Mouse (Mus musculus) midbrain, embryonic 14.5 days (tissue): ENCODE results near the gene Krt28. TPM values are rescaled to one million over a fixed set of nuclear protein-coding genes. Genes with fewer than 3 reads are reported as not detected.

Experiments used
- ATAC-seq: fragments of 200-750 bp; cut with Nextera tagmentation; 2 replicates; pipeline ENCODE4 v1.8.0; 2017; ENCODE audit warnings: moderate number of reproducible peaks, moderate library complexity; ENCODE audit not compliant: low FRiP score, low TSS enrichment
- DNase-seq: peaks from one replicate; pipeline ENCODE4 v3.0.0-alpha.2; 2015
- H3K27ac ChIP-seq: fragments of 300-500 bp; sonication (generic); replicated peaks from 2 replicates; pipeline ENCODE4 v1.5.1; 2014; ENCODE audit warnings: mild to moderate bottlenecking, low read depth, low read length, moderate library complexity
- H3K27me3 ChIP-seq: fragments of 300-500 bp; sonication (generic); 2 replicates; pipeline ENCODE4 v1.6.1; 2014; ENCODE audit warnings: low read length, control low read depth, mixed read lengths; ENCODE audit not compliant: control insufficient read depth, insufficient read depth
- H3K36me3 ChIP-seq: fragments of 300-500 bp; sonication (generic); 2 replicates; pipeline ENCODE4 v1.6.1; 2014; ENCODE audit warnings: low read length, control low read depth; ENCODE audit not compliant: control insufficient read depth, insufficient read depth
- H3K4me1 ChIP-seq: fragments of 300-500 bp; sonication (generic); 2 replicates; pipeline ENCODE4 v1.6.1; 2014; ENCODE audit warnings: mild to moderate bottlenecking, antibody characterized with exemption, low read length, control low read depth; ENCODE audit not compliant: control insufficient read depth, insufficient read depth
- H3K4me2 ChIP-seq: fragments of 300-500 bp; sonication (generic); 2 replicates; pipeline ENCODE4 v1.6.1; 2014; ENCODE audit warnings: mild to moderate bottlenecking, low read length, moderate library complexity
- H3K4me3 ChIP-seq: fragments of 300-500 bp; sonication (generic); replicated peaks from 2 replicates; pipeline ENCODE4 v1.5.1; 2014; ENCODE audit warnings: low read depth, low read length
- H3K9ac ChIP-seq: fragments of 300-500 bp; sonication (generic); replicated peaks from 2 replicates; pipeline ENCODE4 v1.6.1; 2014; ENCODE audit warnings: mild to moderate bottlenecking, low read length, moderate library complexity
- H3K9me3 ChIP-seq: fragments of 300-500 bp; sonication (generic); 2 replicates; pipeline ENCODE4 v1.6.1; 2016; ENCODE audit warnings: low read length, control low read depth, mixed read lengths; ENCODE audit not compliant: control insufficient read depth
- WGBS: fragments of 180-500 bp; shearing (Covaris S2); extraction: QIAGEN DNeasy Blood & Tissue Kit; methylation state at CpG from one replicate; pipeline ENCODE4 v1.1.7; 2014; 5-methylcytosine and 5-hydroxymethylcytosine counted together
- polyA plus RNA-seq: library from polyadenylated mRNA; unstranded; fragments of >200 nt; fragmentation: Nextera tagmentation; extraction: Ambion mirVana; gene quantifications from 2 replicates; pipeline ENCODE4 v1.2.1, GENCODE M21; 2014

The Krt28 gene
- polyA plus RNA-seq, 1 experiment from 2014 or later: 0.17 TPM

DNA sequence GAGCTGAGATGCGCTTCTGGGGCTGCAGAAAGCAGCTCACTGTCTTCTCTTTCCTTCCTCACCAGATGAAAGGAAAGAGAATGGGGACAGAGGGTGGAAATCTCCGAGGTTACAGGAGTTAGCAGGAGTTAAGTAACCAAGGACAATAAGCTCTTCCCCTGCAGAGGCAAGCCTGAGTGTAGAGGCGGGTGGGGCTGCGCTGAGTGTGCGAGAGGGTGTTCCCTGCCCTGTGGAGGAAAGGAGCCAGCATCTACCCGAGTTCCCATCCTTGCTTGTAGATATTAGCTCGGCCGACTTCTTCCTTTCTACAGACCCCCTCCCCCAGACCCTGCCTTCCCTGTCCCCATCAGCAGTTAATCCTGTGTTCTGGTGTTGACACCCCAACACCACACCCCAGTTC is 24.1 kb upstream of the Krt28 start:
- Histone ChIP-seq H3K4me2 (no peak overlapping the region), H3K4me3 (no peak overlapping the region), H3K9me3 (no peaks in the 10 kb centered on the region), H3K36me3 (no peaks in the 10 kb centered on the region), H3K4me1 (peaks cover 3% of the 10 kb centered on the region; the same call in 1 of the 2 replicates), H3K27me3 (no peaks in the 10 kb centered on the region), H3K27ac (no peak overlapping the region), H3K9ac (no peak overlapping the region)
- WGBS: 44% methylated on average over 8 of the region's 8 CpGs
- no peak for DNase-seq
- no peak for ATAC-seq

DNA sequence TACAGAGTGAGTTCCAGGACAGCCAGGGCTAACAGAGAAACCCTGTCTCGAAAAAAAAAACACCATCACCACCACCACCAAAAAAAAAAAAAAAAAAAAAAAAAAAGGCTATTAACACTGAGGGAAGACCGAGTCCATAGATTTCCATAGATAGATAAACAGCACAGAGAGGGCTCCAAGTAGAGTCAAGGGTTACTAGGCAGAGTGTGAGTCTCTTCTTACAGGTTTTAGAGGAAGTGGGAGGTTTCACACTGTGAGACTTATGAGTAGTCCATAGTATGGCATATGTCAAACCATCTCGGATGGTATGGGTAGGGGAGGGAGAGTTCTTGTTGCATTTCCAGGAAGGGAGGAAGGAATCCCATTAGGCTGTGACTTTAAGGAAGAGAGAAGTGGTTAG is 23.4 kb upstream of the Krt28 start:
- Histone ChIP-seq H3K27me3 (no peaks in the 10 kb centered on the region), H3K27ac (no peak overlapping the region), H3K4me3 (no peak overlapping the region), H3K36me3 (no peaks in the 10 kb centered on the region), H3K9ac (no peak overlapping the region), H3K4me2 (no peak overlapping the region), H3K9me3 (no peaks in the 10 kb centered on the region), H3K4me1 (peaks cover 3% of the 10 kb centered on the region; the same call in 1 of the 2 replicates)
- 83% methylated on average over 3 of the region's 3 CpGs for WGBS
- ATAC-seq (no peak), DNase-seq (no peak)

- Histone ChIP-seq H3K9ac (no peak overlapping the region), H3K27me3 (no peaks in the 10 kb centered on the region), H3K36me3 (no peaks in the 10 kb centered on the region), H3K4me1 (peaks cover 3% of the 10 kb centered on the region; the same call in 1 of the 2 replicates), H3K9me3 (no peaks in the 10 kb centered on the region), H3K4me3 (no peak overlapping the region), H3K27ac (no peak overlapping the region), H3K4me2 (no peak overlapping the region)
- no peak for ATAC-seq
- DNase-seq: no peak
- 67% methylated on average over 2 of the region's 2 CpGs for WGBS
Observed at GRCm38 (mm10) chr11:99396661-99397060, 22.0 kb upstream of the Krt28 start.

DNA sequence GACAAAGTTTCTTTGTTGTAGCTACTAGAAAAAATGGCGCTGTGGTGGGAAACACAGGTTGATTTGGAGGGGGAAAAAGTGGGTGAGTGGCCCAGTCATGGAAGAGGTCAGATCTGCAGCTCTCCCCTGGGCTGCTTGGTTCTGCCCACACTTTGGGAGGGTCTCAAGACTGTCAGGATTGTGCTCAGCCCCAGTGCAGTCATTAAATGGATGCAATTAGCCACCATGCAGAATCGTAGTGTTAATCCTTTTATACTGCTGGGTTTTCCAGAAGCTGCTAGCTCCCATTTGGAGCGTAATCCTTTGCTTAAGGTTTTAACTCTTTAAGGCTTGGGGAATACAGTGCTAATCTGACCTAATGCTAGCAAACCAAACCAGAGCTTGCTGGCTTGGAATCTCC is 21.3 kb upstream of the Krt28 start:
- peaks cover 3% of the 10 kb centered on the region; the same call in 1 of the 2 replicates for H3K4me1 ChIP-seq
- H3K27ac ChIP-seq: no peak overlapping the region
- no peaks in the 10 kb centered on the region for H3K36me3 ChIP-seq
- H3K4me2 ChIP-seq: no peak overlapping the region
- H3K4me3 ChIP-seq: no peak overlapping the region
- H3K9me3 ChIP-seq: no peaks in the 10 kb centered on the region
- H3K9ac ChIP-seq: no peak overlapping the region
- WGBS: 21% methylated on average over 3 of the region's 3 CpGs
- no peaks in the 10 kb centered on the region for H3K27me3 ChIP-seq
- DNase-seq (peak; percentile 58), ATAC-seq (no peak)

DNA sequence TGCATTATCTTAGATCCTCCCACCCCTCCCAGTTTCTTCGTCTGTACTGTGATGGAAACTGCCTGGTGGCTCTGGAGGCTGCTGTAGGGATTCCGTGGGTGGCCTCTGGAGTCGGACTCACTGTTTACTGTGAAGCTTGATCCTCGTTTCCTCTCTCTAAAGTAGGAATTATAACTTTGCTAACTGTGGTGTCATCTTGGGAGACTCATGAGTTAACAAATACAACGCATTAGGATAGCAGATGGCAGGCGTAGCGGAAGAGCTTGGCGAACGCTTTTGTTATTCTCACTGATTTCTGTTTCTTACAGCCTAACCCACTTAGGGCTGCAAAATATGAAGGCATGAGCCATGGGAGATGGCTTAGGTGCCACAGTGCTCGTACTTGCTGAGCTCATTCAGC is 17.8 kb upstream of the Krt28 start:
- Histone ChIP-seq H3K9me3 (no peaks in the 10 kb centered on the region), H3K4me1 (peaks cover 3% of the 10 kb centered on the region; the same call in 1 of the 2 replicates), H3K9ac (no peak overlapping the region), H3K4me3 (no peak overlapping the region), H3K36me3 (no peaks in the 10 kb centered on the region), H3K27me3 (no peaks in the 10 kb centered on the region), H3K27ac (no peak overlapping the region), H3K4me2 (no peak overlapping the region)
- ATAC-seq: no peak
- 87% methylated on average over 10 of the region's 10 CpGs for WGBS
- DNase-seq: no peak

DNA sequence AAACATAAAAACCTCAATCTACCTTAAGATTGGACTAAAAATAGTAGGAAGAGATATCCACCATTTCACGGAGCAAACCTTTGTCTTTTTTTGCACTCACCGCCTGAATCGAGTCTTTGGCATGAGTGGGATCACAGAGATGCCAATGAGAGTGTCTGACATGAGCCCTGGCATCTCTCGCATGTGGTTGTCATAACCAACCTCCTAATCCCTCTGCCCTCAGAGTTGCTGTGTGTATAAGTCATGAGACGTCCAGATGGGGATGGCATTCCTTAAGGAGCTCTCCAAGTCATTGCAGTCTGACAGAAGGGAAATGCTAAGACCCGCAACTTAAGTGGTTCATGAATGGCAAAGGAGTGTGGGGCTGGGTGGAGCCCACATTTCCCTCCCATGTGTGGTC is 16.7 kb upstream of the Krt28 start:
- H3K9ac ChIP-seq: no peak overlapping the region
- H3K4me3 ChIP-seq: no peak overlapping the region
- H3K27ac ChIP-seq: no peak overlapping the region
- no peak overlapping the region for H3K4me2 ChIP-seq
- ATAC-seq (no peak), DNase-seq (no peak)
- WGBS: 81% methylated on average over 6 of the region's 6 CpGs
- H3K9me3 ChIP-seq: no peaks in the 10 kb centered on the region
- H3K36me3 ChIP-seq: no peaks in the 10 kb centered on the region
- no peaks in the 10 kb centered on the region for H3K27me3 ChIP-seq
- H3K4me1 ChIP-seq: no peaks in the 10 kb centered on the region

DNA sequence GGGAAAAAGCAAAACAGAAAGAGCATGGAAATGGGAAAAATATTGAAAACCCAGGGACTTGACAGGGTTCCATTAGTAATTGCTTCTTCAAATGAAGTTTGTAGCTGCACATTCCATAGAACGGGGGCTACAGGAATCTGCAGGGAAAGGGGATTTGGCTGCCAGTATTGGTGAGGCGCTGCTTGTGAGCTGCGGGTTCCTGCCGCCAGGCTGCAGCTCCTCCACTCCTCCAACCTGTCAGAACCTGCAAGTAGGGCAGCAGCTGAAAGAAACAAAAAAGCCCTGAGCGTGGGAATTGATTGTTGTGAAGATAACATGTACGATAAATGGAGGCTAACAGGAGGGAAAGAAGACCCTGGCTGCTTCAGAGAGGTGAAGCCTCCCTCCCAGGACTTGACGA is 16.2 kb upstream of the Krt28 start:
- ATAC-seq (no peak), DNase-seq (no peak)
- no peaks in the 10 kb centered on the region for H3K27me3 ChIP-seq
- H3K36me3 ChIP-seq: no peaks in the 10 kb centered on the region
- H3K4me3 ChIP-seq: no peak overlapping the region
- H3K9me3 ChIP-seq: no peaks in the 10 kb centered on the region
- H3K9ac ChIP-seq: no peak overlapping the region
- no peaks in the 10 kb centered on the region for H3K4me1 ChIP-seq
- no peak overlapping the region for H3K27ac ChIP-seq
- H3K4me2 ChIP-seq: no peak overlapping the region
- WGBS: 77% methylated on average over 7 of the region's 7 CpGs

GRCm38 (mm10) chr11:99389264-99389663 is 14.6 kb upstream of the Krt28 start, which contains the start of gene Krt10:
Krt10 (minus strand) TSS chr11:99389364.
- DNase-seq (no peak), ATAC-seq (no peak)
- Histone ChIP-seq H3K4me2 (no peak within 1 kb of the TSS), H3K36me3 (no peaks in the 10 kb centered on the region), H3K4me3 (no peak within 1 kb of the TSS), H3K4me1 (no peaks in the 10 kb centered on the region), H3K27me3 (no peaks in the 10 kb centered on the region), H3K27ac (no peak within 1 kb of the TSS), H3K9ac (no peak within 1 kb of the TSS), H3K9me3 (no peaks in the 10 kb centered on the region)
- WGBS: 88% methylated on average over 4 of the region's 4 CpGs

- Histone ChIP-seq H3K27ac (no peak overlapping the region), H3K27me3 (peaks cover under 1% of the 10 kb centered on the region; the same call in 1 of the 2 replicates), H3K4me1 (no peaks in the 10 kb centered on the region), H3K4me3 (no peak overlapping the region), H3K36me3 (no peaks in the 10 kb centered on the region), H3K4me2 (no peak overlapping the region), H3K9ac (no peak overlapping the region), H3K9me3 (no peaks in the 10 kb centered on the region)
- WGBS: 95% methylated on average over 18 of the region's 18 CpGs
- no peak for DNase-seq
- ATAC-seq: no peak
Observed at GRCm38 (mm10) chr11:99388661-99389060, 14.0 kb upstream of the Krt28 start.
